Mouse (Mus musculus) lung, postnatal 0 days (tissue): ENCODE results near the gene Fam136a.

ENCODE experiments used
- CTCF ChIP-seq: IDR thresholded peaks from 2 replicates; pipeline ENCODE4 v1.5.1; 2016; ENCODE audit warnings: antibody characterized with exemption, mild to moderate bottlenecking
- EP300 ChIP-seq: IDR thresholded peaks from 2 replicates; pipeline ENCODE4 v1.6.1; 2016; ENCODE audit warnings: antibody characterized with exemption, mild to moderate bottlenecking, control low read depth

- TF ChIP-seq CTCF (no peak), EP300 (no peak)
Measured at GRCm38 (mm10) chr6:86383370-86383769, 17.9 kb downstream of the Fam136a start.
